Mouse (Mus musculus) right cerebral cortex, adult 18-20 months (tissue): ENCODE measurements around the gene Trim37.
"Not testable (repeated sequence)": the region's sequence is repeated elsewhere in the genome, so short reads cannot be mapped to it uniquely, and the experiment has no call there.

Source experiments
- DNase-seq: peaks from one replicate; pipeline ENCODE4 v3.0.0; 2022; ENCODE audit warnings: mixed read lengths

The Trim37 gene

DNA sequence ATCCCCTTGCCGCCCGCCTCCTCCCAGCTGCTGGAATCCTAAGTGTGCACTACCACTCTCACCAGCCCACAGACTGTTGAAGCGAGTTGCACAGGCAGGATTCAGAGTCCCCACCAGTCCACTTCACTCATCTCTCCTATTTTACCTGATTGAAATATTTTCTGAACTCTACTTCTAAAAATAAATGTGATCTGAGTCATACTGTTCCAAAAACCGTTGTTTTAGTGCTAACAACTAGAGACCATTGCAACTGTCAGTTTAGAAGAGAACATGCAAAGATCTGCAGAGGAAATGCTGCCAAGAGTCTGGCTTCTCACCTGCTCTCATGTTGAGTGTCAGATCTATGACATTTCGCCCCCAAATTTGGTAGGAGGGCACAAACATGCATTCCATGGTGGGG is 106.5 kb downstream of the Trim37 start:
- DNase-seq, result no peak

GRCm38 (mm10) chr11:87234743-87235485 is 108.0 kb downstream of the Trim37 start:
- peak; percentile 58 for DNase-seq

DNA sequence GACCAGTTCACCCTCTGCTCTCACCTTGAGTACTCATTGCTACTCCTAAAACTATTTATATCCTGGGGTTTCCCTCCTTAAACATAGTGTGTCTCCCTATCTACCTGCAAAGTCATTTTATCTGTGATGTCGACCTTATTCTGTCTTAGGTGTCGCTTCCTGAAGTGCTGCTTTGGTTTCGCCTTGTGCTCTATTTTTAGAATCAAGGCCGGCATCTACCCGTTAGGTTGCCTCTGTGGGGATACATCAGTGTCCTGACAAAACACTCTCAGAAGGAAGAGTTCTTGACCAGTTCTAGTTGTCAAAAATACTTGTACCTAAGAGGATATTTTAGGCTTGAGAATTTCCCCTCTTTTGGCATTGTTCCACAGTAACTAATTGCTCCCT is 108.6 kb downstream of the Trim37 start:
- DNase-seq, result no peak

GRCm38 (mm10) chr11:87238891-87239530 is 112.1 kb downstream of the Trim37 start:
- peak; percentile 30 for DNase-seq

- no peak for DNase-seq
Observed at GRCm38 (mm10) chr11:87240141-87240832, 113.4 kb downstream of the Trim37 start.

GRCm38 (mm10) chr11:87240833-87241215 is 113.9 kb downstream of the Trim37 start:
- no peak for DNase-seq

DNA sequence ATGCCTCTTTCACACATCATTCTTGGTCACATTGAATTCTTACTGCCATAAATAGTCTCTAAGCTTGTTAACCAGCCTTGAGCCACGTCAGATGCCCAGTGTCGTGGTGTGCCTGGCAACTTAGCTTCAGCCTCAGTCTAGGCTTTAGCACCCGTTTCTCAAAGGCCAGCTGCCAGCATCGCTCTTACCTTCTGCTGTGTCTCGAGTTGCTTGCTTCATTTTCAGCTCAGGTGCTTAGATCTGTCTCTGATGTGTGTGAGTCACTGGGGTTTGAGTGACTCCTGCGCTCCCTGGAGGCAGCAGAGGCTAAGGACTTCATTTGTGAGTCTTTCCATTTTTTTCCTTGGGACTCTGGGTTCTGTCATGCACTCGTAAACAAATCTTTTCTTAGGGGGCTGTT is 114.4 kb downstream of the Trim37 start:
- peak; percentile 33 for DNase-seq

DNA sequence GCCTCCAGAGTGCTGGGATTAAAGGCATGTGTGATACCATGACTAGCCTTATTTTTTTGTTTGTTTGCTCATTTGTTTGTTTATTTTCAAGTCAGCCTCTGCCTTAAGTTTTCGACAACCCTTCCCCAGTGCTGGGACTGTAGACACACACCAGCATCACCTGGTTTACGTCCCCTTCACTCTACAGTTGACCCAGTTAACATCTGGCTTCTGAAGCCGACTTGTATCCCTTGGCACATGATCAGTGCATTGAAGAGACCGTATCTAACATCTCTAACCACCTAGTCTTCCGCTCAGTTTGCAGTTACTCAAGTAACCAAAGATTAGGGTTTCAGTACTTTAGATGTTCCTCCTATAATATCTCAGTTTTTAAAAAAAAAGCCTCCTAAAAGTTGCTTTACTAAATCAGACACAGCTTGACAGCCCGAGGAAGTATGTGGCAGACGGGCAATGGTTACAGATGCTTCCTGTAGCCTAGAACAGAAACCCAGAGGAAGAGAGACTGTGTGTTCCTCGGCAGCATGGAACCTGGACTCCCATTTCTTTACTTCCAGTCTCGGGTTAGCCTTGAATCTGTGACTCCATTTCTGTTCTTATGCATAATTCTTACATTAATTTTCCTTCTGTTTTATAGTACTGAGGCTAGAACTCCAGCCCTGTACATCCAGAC is 118.4 kb downstream of the Trim37 start:
- DNase-seq, result no peak

- DNase-seq, result no peak
Observed at GRCm38 (mm10) chr11:87246107-87246651, 119.3 kb downstream of the Trim37 start.

GRCm38 (mm10) chr11:87246724-87247493 is 120.0 kb downstream of the Trim37 start:
- DNase-seq, result no peak

- DNase-seq, result no peak
Observed at GRCm38 (mm10) chr11:87247494-87247866, 120.6 kb downstream of the Trim37 start.

DNA sequence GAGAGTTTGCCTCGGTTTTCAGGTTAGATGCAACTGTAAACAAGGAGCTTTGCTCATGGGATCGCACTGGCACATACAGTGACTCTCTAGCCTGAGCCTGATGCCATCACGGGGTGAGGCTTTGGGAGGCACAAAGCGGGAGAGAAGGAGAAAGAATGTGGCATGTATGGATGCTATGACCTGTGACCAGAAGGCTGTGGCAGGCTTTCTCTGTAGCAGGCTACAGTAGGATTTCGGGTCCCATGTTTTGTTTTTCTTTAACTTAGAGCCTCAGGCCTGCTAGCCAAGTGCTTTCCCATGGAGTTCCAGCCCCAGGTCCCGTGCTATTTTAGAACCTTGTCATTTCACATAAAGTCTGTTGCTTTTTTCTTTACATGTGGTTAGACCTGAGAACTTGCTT is 123.3 kb downstream of the Trim37 start:
- no peak for DNase-seq

GRCm38 (mm10) chr11:87253294-87253693 is 126.4 kb downstream of the Trim37 start:
- no peak for DNase-seq

GRCm38 (mm10) chr11:87254149-87254548 is 127.3 kb downstream of the Trim37 start:
- DNase-seq, result no peak

DNA sequence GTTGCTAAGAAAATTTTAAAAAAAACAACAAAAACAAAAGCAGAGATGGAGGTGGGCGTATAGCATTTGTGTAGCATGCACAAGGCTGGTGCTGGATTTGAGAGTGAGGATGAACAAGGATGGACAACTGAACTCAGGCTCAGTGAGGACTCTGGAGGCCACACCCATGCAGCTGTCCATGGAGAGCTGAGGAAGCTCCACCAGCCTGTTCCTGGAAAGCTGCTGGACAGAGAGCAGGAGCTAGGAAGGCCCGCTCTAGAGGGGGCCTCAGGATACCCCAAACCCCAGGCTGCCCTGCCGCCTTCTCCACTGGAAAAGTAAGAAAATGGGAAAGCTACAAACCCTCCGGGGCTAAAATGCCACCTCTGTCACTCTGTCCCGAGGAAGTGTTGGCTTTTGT is 130.4 kb downstream of the Trim37 start:
- DNase-seq, result no peak

DNA sequence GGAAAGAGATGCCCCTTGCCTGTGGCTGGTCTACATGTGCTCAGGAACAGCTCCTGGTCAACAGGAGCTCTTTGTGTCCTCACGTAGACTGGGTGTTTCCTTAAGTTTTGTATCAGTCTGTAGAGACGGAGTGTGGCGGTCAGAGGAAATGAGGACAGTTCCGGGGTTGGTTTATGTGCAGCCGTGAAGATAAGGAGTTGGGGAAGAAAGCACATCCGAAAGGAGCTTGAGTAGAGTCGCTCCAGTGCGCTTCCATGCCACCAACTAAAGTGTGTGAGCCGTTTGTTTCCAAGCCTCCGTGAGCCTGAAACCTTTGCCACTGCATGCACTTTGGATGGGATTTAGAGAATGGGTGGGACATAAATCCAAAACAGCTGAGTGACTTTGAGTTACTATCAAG is 132.9 kb downstream of the Trim37 start:
- DNase-seq, result no peak

DNA sequence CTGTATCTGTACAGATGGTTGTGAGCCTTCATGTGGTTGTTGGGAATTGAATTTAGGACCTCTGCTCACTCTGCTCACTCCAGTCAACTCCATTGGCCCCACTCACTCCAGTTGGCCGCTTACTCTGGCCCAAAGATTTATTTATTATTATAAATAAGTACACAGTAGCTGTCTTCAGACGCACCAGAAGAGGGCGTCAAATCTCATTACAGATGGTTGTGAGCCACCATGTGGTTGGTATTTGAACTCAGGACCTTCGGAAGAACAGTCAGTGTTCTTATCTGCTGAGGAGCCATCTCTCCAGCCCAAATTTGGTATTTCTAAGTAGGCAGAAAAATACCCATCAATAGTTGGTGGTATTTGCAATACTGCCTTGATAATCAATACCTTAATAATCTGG is 134.8 kb downstream of the Trim37 start:
- DNase-seq, result not testable (repeated sequence)

GRCm38 (mm10) chr11:87263946-87264345 is 137.1 kb downstream of the Trim37 start:
- DNase-seq, result no peak

GRCm38 (mm10) chr11:87266246-87266645 is 139.4 kb downstream of the Trim37 start:
- DNase-seq, result no peak

DNA sequence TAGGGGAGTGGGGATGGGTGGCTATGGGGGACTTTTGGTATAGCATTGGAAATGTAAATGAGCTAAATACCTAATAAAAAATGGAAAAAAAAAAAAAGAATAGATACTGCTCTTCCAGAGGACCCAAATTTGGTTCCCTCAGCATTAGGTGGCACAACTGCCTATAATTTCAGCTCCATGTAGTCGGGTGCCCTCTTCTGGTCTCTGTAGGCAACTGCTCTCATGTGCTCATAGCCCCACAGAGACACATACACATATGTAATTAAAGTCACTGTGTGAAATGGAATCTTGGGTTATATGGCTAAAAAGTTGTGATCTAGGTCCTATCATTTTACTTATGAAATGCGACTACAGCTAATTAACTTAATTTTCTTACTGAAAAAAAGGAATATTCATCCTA is 141.9 kb downstream of the Trim37 start:
- no peak for DNase-seq
